ENCODE assay signal across 12 mouse cellular contexts in genomic region chr7:63905642-63906041, GRCm38 (mm10). TPM values are rescaled to one million over a fixed set of nuclear protein-coding genes. Genes with fewer than 3 reads are reported as not detected.
DNase-seq lines count a peak whose midpoint lies in the region; ATAC-seq and TF ChIP-seq lines count a peak whose summit lies in the region.
"Had no signal": no experiment of that assay in that cellular context is flagged by ENCODE, and none has a peak within 500 bp of the region (broad histone marks: within the 10 kb centered on the region; RNA-seq: fewer than 3 reads in every experiment).

No protein-coding gene starts in this region.

- H3K4me2 ChIP-seq in liver, embryonic 13.5 days, result peak overlapping the region; percentile 31
- H3K4me2 ChIP-seq: embryonic facial prominence, embryonic 12.5 days; hindbrain, embryonic 12.5 days; neural tube, embryonic 12.5 days had no signal

- TF ChIP-seq POLR2A in kidney, adult 2 months (IDR thresholded peaks at IDR 0.05; ENCODE audit: low read depth, low read length), result no peak
- TF ChIP-seq POLR2A in MEL (IDR thresholded peaks at IDR 0.05; ENCODE audit: control insufficient read depth in 1 of 2, insufficient read depth in 1 of 2, low read depth in 1 of 2, low read length in 2 of 2, poor library complexity in 1 of 2), result no peak
- TF ChIP-seq POLR2A in cortical plate, adult 2 months (IDR thresholded peaks at IDR 0.05; ENCODE audit: extremely low read depth, insufficient read depth, low read length), result no peak

- TF ChIP-seq CTCF in kidney, adult 2 months (conservative IDR thresholded peaks at IDR 0.05; ENCODE audit: insufficient read depth, insufficient read length, low read depth, low read length), result no peak
- TF ChIP-seq CTCF in MEL (IDR thresholded peaks at IDR 0.05 in 2 of 3, conservative IDR thresholded peaks at IDR 0.05 in 1 of 3; ENCODE audit: control insufficient read depth in 1 of 3, insufficient read depth in 1 of 3, low read depth in 2 of 3, low read length in 3 of 3, poor library complexity in 1 of 3, severe bottlenecking in 1 of 3), result no peak
- no peak for TF ChIP-seq CTCF in cortical plate, adult 2 months (IDR thresholded peaks at IDR 0.05; ENCODE audit: extremely low read depth, insufficient read depth, low read length)

- peak; percentile 62; the same call in 1 of the 2 replicates for ATAC-seq in liver, embryonic 13.5 days (ENCODE audit: low read depth)

- H3K27me3 ChIP-seq in kidney, adult 2 months (replicated peaks; ENCODE audit: control insufficient read depth, insufficient read depth, low read length), result no peaks in the 10 kb centered on the region
- no peaks in the 10 kb centered on the region for H3K27me3 ChIP-seq in MEL (ENCODE audit: control insufficient read depth in 1 of 2, insufficient read depth in 2 of 2, low read length in 2 of 2)
- H3K27me3 ChIP-seq in liver, embryonic 13.5 days, result no peaks in the 10 kb centered on the region
- H3K27me3 ChIP-seq: embryonic facial prominence, embryonic 12.5 days; hindbrain, embryonic 12.5 days; neural tube, embryonic 12.5 days had no signal

- peak; percentile 82 for DNase-seq in kidney, adult 2 months
- DNase-seq in kidney, adult 18-20 months, result no peak
- DNase-seq in MEL (ENCODE audit: low read depth, low spot score), result no peak
- DNase-seq in liver, embryonic 13.5 days, result no peak
- DNase-seq in embryo, embryonic 10 days (ENCODE audit: low spot score), result no peak
- DNase-seq in adrenal gland, postnatal 14 days, result no peak
- DNase-seq in embryo, embryonic 10.5 days (ENCODE audit: low spot score), result no peak

- H3K4me3 ChIP-seq in kidney, adult 2 months (ENCODE audit: insufficient read depth, low read depth, low read length), result peak overlapping the region; percentile 27
- no peak overlapping the region for H3K4me3 ChIP-seq in MEL (ENCODE audit: control insufficient read depth in 1 of 2, insufficient read depth in 1 of 2, low read depth in 2 of 2, low read length in 2 of 2)
- H3K4me3 ChIP-seq in cortical plate, adult 2 months (ENCODE audit: insufficient read depth, low read length), result no peak overlapping the region
- no peak overlapping the region for H3K4me3 ChIP-seq in liver, embryonic 13.5 days (replicated peaks)
- H3K4me3 ChIP-seq: embryonic facial prominence, embryonic 12.5 days; hindbrain, embryonic 12.5 days; neural tube, embryonic 12.5 days had no signal

- peaks cover 53% of the 10 kb centered on the region for H3K79me2 ChIP-seq in MEL (ENCODE audit: control insufficient read depth, insufficient read depth, low read length, poor library complexity)

- H3K27ac ChIP-seq in kidney, adult 2 months (ENCODE audit: insufficient read depth, low read depth, low read length), result peak overlapping the region; percentile 98
- H3K27ac ChIP-seq in MEL (ENCODE audit: control insufficient read depth, low read depth, low read length), result no peak overlapping the region
- peak overlapping the region; percentile 79; the same call in 1 of the 2 replicates for H3K27ac ChIP-seq in cortical plate, adult 2 months (ENCODE audit: insufficient read depth, low read length)
- 0 out of 2 replicates have a peak overlapping the region, but pooled peaks have one; percentile 7 for H3K27ac ChIP-seq in liver, embryonic 13.5 days
- H3K27ac ChIP-seq: embryonic facial prominence, embryonic 12.5 days; hindbrain, embryonic 12.5 days; neural tube, embryonic 12.5 days had no signal

- no peak overlapping the region for H3K9ac ChIP-seq in MEL (ENCODE audit: control insufficient read depth, low read depth, low read length, poor library complexity, severe bottlenecking)
- H3K9ac ChIP-seq in liver, embryonic 13.5 days, result 0 out of 2 replicates have a peak overlapping the region, but pooled peaks have one; percentile 46
- H3K9ac ChIP-seq: embryonic facial prominence, embryonic 12.5 days; hindbrain, embryonic 12.5 days; neural tube, embryonic 12.5 days had no signal

- TF ChIP-seq RAD21 in MEL (IDR thresholded peaks at IDR 0.05; ENCODE audit: low read depth, low read length), result no peak

- no peaks in the 10 kb centered on the region for H3K9me3 ChIP-seq in MEL (replicated peaks; ENCODE audit: insufficient read depth, low read length)
- no peaks in the 10 kb centered on the region for H3K9me3 ChIP-seq in liver, embryonic 13.5 days (replicated peaks)
- H3K9me3 ChIP-seq: embryonic facial prominence, embryonic 12.5 days; hindbrain, embryonic 12.5 days; neural tube, embryonic 12.5 days had no signal

- WGBS in kidney, adult 2 months, result 57% methylated on average over 5 of the region's 5 CpGs
- 28% methylated on average over 5 of the region's 5 CpGs for WGBS in liver, embryonic 13.5 days (ENCODE audit: insufficient replicate concordance)

- H3K36me3 ChIP-seq in kidney, adult 2 months (ENCODE audit: control insufficient read depth, insufficient read depth, low read length), result no peaks in the 10 kb centered on the region
- peaks cover 0 to 42% of the 10 kb centered on the region in 2 experiments; a peak in 2 of 4 replicates for H3K36me3 ChIP-seq in MEL (ENCODE audit: control insufficient read depth in 1 of 2, insufficient read depth in 2 of 2, low read length in 2 of 2)
- H3K36me3 ChIP-seq in liver, embryonic 13.5 days, result no peaks in the 10 kb centered on the region
- H3K36me3 ChIP-seq: embryonic facial prominence, embryonic 12.5 days; hindbrain, embryonic 12.5 days; neural tube, embryonic 12.5 days had no signal

- TF ChIP-seq EP300 in MEL (IDR thresholded peaks at IDR 0.05; ENCODE audit: low read depth in 1 of 2, low read length in 2 of 2), result 0 out of 4 replicates have a peak, but pooled peaks of 1 of the 2 experiments have one; percentile 8

- H3K4me1 ChIP-seq in kidney, adult 2 months (ENCODE audit: control insufficient read depth, insufficient read depth, low read length), result peaks cover 60% of the 10 kb centered on the region
- H3K4me1 ChIP-seq in MEL (ENCODE audit: control insufficient read depth in 1 of 2, insufficient read depth in 2 of 2, low read length in 2 of 2), result peaks cover 24 to 50% of the 10 kb centered on the region in 2 experiments
- H3K4me1 ChIP-seq in cortical plate, adult 2 months (ENCODE audit: control insufficient read depth, insufficient read depth, low read length), result peaks cover 33% of the 10 kb centered on the region
- H3K4me1 ChIP-seq in liver, embryonic 13.5 days (replicated peaks), result peaks cover 69% of the 10 kb centered on the region

TF ChIP-seq in MEL, 35 proteins besides CTCF, POLR2A, EP300 and RAD21:
- TF ChIP-seq CHD2 (IDR thresholded peaks at IDR 0.05; ENCODE audit: low read length), result no peak
- TF ChIP-seq RCOR1 (IDR thresholded peaks at IDR 0.05; ENCODE audit: low read depth, low read length), result 0 out of 2 replicates have a peak, but pooled peaks have one; percentile 19
- 0 out of 2 replicates have a peak, but pooled peaks have one; percentile 7 for TF ChIP-seq GATA1 (IDR thresholded peaks at IDR 0.05; ENCODE audit: low read depth, low read length)

RNA-seq across cellular contexts. Expression of gene E030018B13Rik, which starts 11.0 kb away (rescaled TPM):
- not detected in 2 replicates for polyA plus RNA-seq in kidney, adult 2 months (2012; rRNA removed)
- total RNA-seq in MEL (2012; rRNA removed), result not detected in 2 replicates
- under 1 TPM in 1 of 2 experiments, not detected in 1; 0.07 TPM for polyA plus RNA-seq in MEL (2012; ENCODE audit: insufficient read depth in 1 of 2, insufficient read length in 2 of 2, low read depth in 1 of 2, low replicate concordance in 2 of 2, missing spikeins in 1 of 2)
- not detected in 2 replicates for polyA plus RNA-seq in cortical plate, adult 2 months (2012; rRNA removed)
- polyA plus RNA-seq in liver, embryonic 13.5 days (2015; fragmentation: Nextera tagmentation; extraction: Ambion mirVana), result not detected in 2 replicates
- total RNA-seq in adrenal gland, postnatal 14 days (2021), result not detected in 2 replicates
- total RNA-seq: layer of hippocampus, postnatal 14 days had no signal
- polyA plus RNA-seq: embryonic facial prominence, embryonic 12.5 days had no signal

RNA-seq across cellular contexts. Expression of gene Klf13, which starts 33.1 kb away (rescaled TPM):
- polyA plus RNA-seq in kidney, adult 2 months (2012; rRNA removed), result 30.6 and 31.2 TPM in 2 replicates
- total RNA-seq in MEL (2012; rRNA removed), result 20.5 and 21.6 TPM in 2 replicates
- polyA plus RNA-seq in MEL (2012; ENCODE audit: insufficient read depth in 1 of 2, insufficient read length in 2 of 2, low read depth in 1 of 2, low replicate concordance in 2 of 2, missing spikeins in 1 of 2), result 100 to 1,000 TPM in 1 of 2 experiments, 10 to 100 TPM in 1; 26.9 to 118 TPM
- polyA plus RNA-seq in cortical plate, adult 2 months (2012; rRNA removed), result 59.6 and 64.2 TPM in 2 replicates
- 13.6 and 14.1 TPM in 2 replicates for polyA plus RNA-seq in liver, embryonic 13.5 days (2015; fragmentation: Nextera tagmentation; extraction: Ambion mirVana)
- 85.8 and 102 TPM in 2 replicates for total RNA-seq in adrenal gland, postnatal 14 days (2021)
